Mouse (Mus musculus) C2C12 (cell line): ENCODE measurements around the gene Cfap74.

Source experiments
- CEBPB ChIP-seq: IDR thresholded peaks from one replicate; pipeline ENCODE4 v1.6.1; 2011; ENCODE audit warnings: low read depth, mild to moderate bottlenecking, control low read depth, moderate library complexity
- CTCF ChIP-seq: IDR thresholded peaks from one replicate; pipeline ENCODE4 v1.5.1; 2011; ENCODE audit not compliant: control insufficient read depth, insufficient read depth, insufficient read length
- MYOG ChIP-seq: IDR thresholded peaks from one replicate; pipeline ENCODE4 v1.6.1; 2011; ENCODE audit not compliant: control insufficient read depth, insufficient read length; ENCODE audit errors: extremely low read depth
- USF1 ChIP-seq: IDR thresholded peaks from one replicate; pipeline ENCODE4 v1.6.1; 2011; ENCODE audit warnings: low read depth, mild to moderate bottlenecking, control low read depth, moderate library complexity

GRCm38 (mm10) chr4:155489101-155489970 is 80.3 kb downstream of the Cfap74 start:
- TF ChIP-seq USF1 (no peak), CTCF (no peak), MYOG (no peak), CEBPB (no peak)
